Mouse (Mus musculus) myocyte (in vitro differentiated cells): ENCODE data around the gene Olfr455.

ENCODE experiments used
- POLR2A ChIP-seq: IDR thresholded peaks from one replicate; pipeline ENCODE4 v1.6.1; 2011; ENCODE audit warnings: low read depth, mild to moderate bottlenecking, control low read depth, moderate library complexity; ENCODE audit not compliant: insufficient read length
- POLR2AphosphoS2 ChIP-seq: IDR thresholded peaks from one replicate; pipeline ENCODE4 v1.6.1; 2011; ENCODE audit warnings: low read depth, control low read depth; ENCODE audit not compliant: insufficient read length

DNA sequence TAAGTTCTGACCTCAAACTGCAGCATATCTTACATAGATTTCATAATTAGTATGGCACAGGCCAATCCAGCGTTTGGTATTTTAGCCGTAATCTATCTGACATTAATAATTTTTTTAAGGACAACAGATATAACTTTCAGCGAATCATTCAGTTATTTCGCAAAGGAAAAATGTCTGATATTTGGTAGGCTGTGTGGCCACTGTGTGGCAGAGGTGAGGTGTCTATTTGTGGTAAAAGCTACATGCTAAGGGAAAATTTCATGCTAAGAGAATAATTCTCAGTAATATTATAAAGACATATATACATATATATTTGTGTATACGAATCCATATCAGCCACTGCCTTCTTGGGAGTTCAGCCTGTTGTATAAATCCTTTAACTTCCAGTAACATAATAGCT lies 39.2 kb upstream of the Olfr455 start:
- TF ChIP-seq POLR2A (no peak), POLR2AphosphoS2 (no peak)
